9 mouse cellular contexts compared by ENCODE assay signal in genomic region chr15:12840737-12841136, GRCm38 (mm10).
"Had no signal": no experiment of that assay in that cellular context is flagged by ENCODE, and none has a peak within 500 bp of the region (broad histone marks: within the 10 kb centered on the region; RNA-seq: fewer than 3 reads in every experiment).

No protein-coding gene starts in this region.

- ATAC-seq: liver, embryonic 12.5 days; midbrain, embryonic 16.5 days had no signal

- DNase-seq: kidney, adult 8-10 months; kidney, postnatal 36 days; lung, embryonic 14.5 days; lung, postnatal 10 days; lung, postnatal 4 days; thymus, adult 18-20 months; thymus, postnatal 25 days had no signal
